Comparison of ENCODE assay signal across 21 mouse cellular contexts in genomic region chr2:145219246-145219645, GRCm38 (mm10). TPM values are rescaled to one million over a fixed set of nuclear protein-coding genes. Genes with fewer than 3 reads are reported as not detected.
DNase-seq lines count a peak whose midpoint lies in the region; ATAC-seq and TF ChIP-seq lines count a peak whose summit lies in the region.
"Had no signal": no experiment of that assay in that cellular context is flagged by ENCODE, and none has a peak within 500 bp of the region (broad histone marks: within the 10 kb centered on the region; RNA-seq: fewer than 3 reads in every experiment).

No protein-coding gene starts in this region.

- H3K4me1 ChIP-seq in intestine, embryonic 16.5 days (ENCODE audit: control insufficient read depth, insufficient read depth, low read length) = peaks cover 4% of the 10 kb centered on the region; the same call in 1 of the 2 replicates
- H3K4me1 ChIP-seq in intestine, embryonic 15.5 days (replicated peaks) = peaks cover under 1% of the 10 kb centered on the region; the same call in 1 of the 2 replicates
- H3K4me1 ChIP-seq: embryonic facial prominence, embryonic 15.5 days; forebrain, embryonic 10.5 days; heart, embryonic 12.5 days; hindbrain, embryonic 10.5 days had no signal

- H3K4me2 ChIP-seq in intestine, embryonic 16.5 days (ENCODE audit: low read depth, low read length) = no peak overlapping the region
- H3K4me2 ChIP-seq in intestine, embryonic 15.5 days (replicated peaks) = no peak overlapping the region
- peak overlapping the region; percentile 24 for H3K4me2 ChIP-seq in myocyte (ENCODE audit: low read depth)
- H3K4me2 ChIP-seq: embryonic facial prominence, embryonic 15.5 days; heart, embryonic 12.5 days; hindbrain, embryonic 14.5 days had no signal

- POLR2A ChIA-PET in Patski (lab: Charles Lee) = no interaction called here

- H3K27ac ChIP-seq in intestine, embryonic 16.5 days (ENCODE audit: low read length) = no peak overlapping the region
- H3K27ac ChIP-seq in intestine, embryonic 15.5 days = no peak overlapping the region
- H3K27ac ChIP-seq: embryonic facial prominence, embryonic 15.5 days; forebrain, embryonic 10.5 days; hindbrain, embryonic 10.5 days; hindbrain, embryonic 14.5 days had no signal

- H3K36me3 ChIP-seq in intestine, embryonic 16.5 days (ENCODE audit: control insufficient read depth, insufficient read depth, low read length) = no peaks in the 10 kb centered on the region
- H3K36me3 ChIP-seq in intestine, embryonic 15.5 days = no peaks in the 10 kb centered on the region
- H3K36me3 ChIP-seq in myocyte (ENCODE audit: control insufficient read depth, insufficient read depth) = no peaks in the 10 kb centered on the region
- H3K36me3 ChIP-seq: embryonic facial prominence, embryonic 15.5 days; forebrain, embryonic 10.5 days; heart, embryonic 12.5 days; hindbrain, embryonic 10.5 days had no signal

- H3K9me3 ChIP-seq in intestine, embryonic 16.5 days (ENCODE audit: control insufficient read depth, low read length) = no peaks in the 10 kb centered on the region
- H3K9me3 ChIP-seq in intestine, embryonic 15.5 days = no peaks in the 10 kb centered on the region
- H3K9me3 ChIP-seq: embryonic facial prominence, embryonic 15.5 days; forebrain, embryonic 10.5 days; heart, embryonic 12.5 days; hindbrain, embryonic 10.5 days had no signal

- no peaks in the 10 kb centered on the region for H3K79me2 ChIP-seq in myocyte (ENCODE audit: control insufficient read depth, insufficient read depth)

- DNase-seq in 3T3-L1 (ENCODE audit: low read depth, low spot score) (peak; percentile 64), Patski (ENCODE audit: low read depth, low spot score) (no peak)
- no peak for DNase-seq in urinary bladder, postnatal 4 days (ENCODE audit: low spot score in 2 of 2)
- DNase-seq: adrenal gland, adult 8-10 months; adrenal gland, postnatal 36 days; cerebellum, adult 2 months; cerebellum, postnatal 10 days; embryo, embryonic 11 days; gastrocnemius, postnatal 36 days had no signal

- in situ Hi-C loops in Patski (cut with MboI; ENCODE audit: low pct_unique_long_range_greater_than_20kb) = no loop called here

- H3K4me3 ChIP-seq in intestine, embryonic 16.5 days (ENCODE audit: low read length) = no peak overlapping the region
- H3K4me3 ChIP-seq in intestine, embryonic 15.5 days (replicated peaks) = no peak overlapping the region
- H3K4me3 ChIP-seq in myocyte = no peak overlapping the region
- H3K4me3 ChIP-seq: embryonic facial prominence, embryonic 15.5 days; erythroblast, embryonic 14.5 days; forebrain, embryonic 10.5 days; heart, embryonic 12.5 days; hindbrain, embryonic 10.5 days had no signal

- no peaks in the 10 kb centered on the region for H3K27me3 ChIP-seq in intestine, embryonic 16.5 days (replicated peaks; ENCODE audit: control insufficient read depth, insufficient read depth, low read length)
- H3K27me3 ChIP-seq in intestine, embryonic 15.5 days (replicated peaks) = no peaks in the 10 kb centered on the region
- no peaks in the 10 kb centered on the region for H3K27me3 ChIP-seq in Patski
- H3K27me3 ChIP-seq in myocyte (ENCODE audit: control insufficient read depth, insufficient read depth, insufficient read length) = no peaks in the 10 kb centered on the region
- H3K27me3 ChIP-seq: embryonic facial prominence, embryonic 15.5 days; heart, embryonic 12.5 days had no signal

- CTCF ChIA-PET in Patski (lab: Charles Lee) = interaction anchor here (1.3 kb wide), 1 partner anchor 69 kb away, joined by 3 read pairs; no protein-coding TSS in a partner anchor

- H3K9ac ChIP-seq in intestine, embryonic 16.5 days (ENCODE audit: low read depth, low read length) = no peak overlapping the region
- no peak overlapping the region for H3K9ac ChIP-seq in intestine, embryonic 15.5 days
- H3K9ac ChIP-seq: embryonic facial prominence, embryonic 15.5 days; heart, embryonic 12.5 days; hindbrain, embryonic 14.5 days had no signal

- WGBS in intestine, embryonic 16.5 days = 65% methylated on average over 6 of the region's 6 CpGs
- 58% methylated on average over 6 of the region's 6 CpGs for WGBS in intestine, embryonic 15.5 days

- no peak overlapping the region for H3ac ChIP-seq in myocyte (ENCODE audit: control insufficient read depth, insufficient read length)

- no peak for TF ChIP-seq POLR2A in myocyte (IDR thresholded peaks at IDR 0.05; ENCODE audit: insufficient read length, low read depth)

- ATAC-seq in intestine, embryonic 16.5 days = 0 out of 2 replicates have a peak, but pooled peaks have one; percentile 29
- no peak for ATAC-seq in intestine, embryonic 15.5 days
- peak; percentile 52 for ATAC-seq in Patski
- no peak for ATAC-seq in monocyte, adult 5-6 weeks (replicated peaks; ENCODE audit: insufficient number of reproducible peaks, low FRiP score, low TSS enrichment, poor library complexity, severe bottlenecking)
- ATAC-seq: forebrain, embryonic 14.5 days had no signal

- TF ChIP-seq CTCF in Patski (IDR thresholded peaks at IDR 0.05) = peak; percentile 11

TF ChIP-seq in myocyte, 11 proteins besides CTCF, POLR2A, EP300 and RAD21:
- no peak for TF ChIP-seq CEBPB (IDR thresholded peaks at IDR 0.05; ENCODE audit: insufficient read depth, poor library complexity, severe bottlenecking)
- no peak for TF ChIP-seq E2F4 (IDR thresholded peaks at IDR 0.05; ENCODE audit: insufficient read depth)
- no peak for TF ChIP-seq USF1 (IDR thresholded peaks at IDR 0.05; ENCODE audit: low read depth)
TF ChIP-seq in myocyte: peak in this region for 0.

RNA-seq across cellular contexts. Expression of gene Slc24a3, which starts 51.7 kb away (rescaled TPM):
- 2.4 and 3.1 TPM in 2 replicates for polyA plus RNA-seq in intestine, embryonic 16.5 days (2015; fragmentation: Nextera tagmentation; extraction: Ambion mirVana)
- 5.3 and 6.9 TPM in 2 replicates for polyA plus RNA-seq in intestine, embryonic 15.5 days (2015; fragmentation: Nextera tagmentation; extraction: Ambion mirVana)
- polyA plus RNA-seq in Patski (2021) = 24.9 TPM
- 4.8 TPM for polyA plus RNA-seq in myocyte (2012; fragmentation: generic; extraction: Trizol)
- 0.96 to 2.7 TPM (median 2.3 TPM) in 3 replicates for total RNA-seq in monocyte, adult 5-6 weeks (2017)
- total RNA-seq: MEL had no signal

Comparison
In these comparisons a context has a peak if more than half of its experiments do, and no peak if none do; other contexts are left out.
1. ATAC-seq: peak in intestine, embryonic 16.5 days (single experiment) and Patski (single experiment); none in intestine, embryonic 15.5 days (single experiment) and monocyte, adult 5-6 weeks (single experiment).